Mouse (Mus musculus): ENCODE data around the gene Gm26661.

The Gm26661 gene

DNA sequence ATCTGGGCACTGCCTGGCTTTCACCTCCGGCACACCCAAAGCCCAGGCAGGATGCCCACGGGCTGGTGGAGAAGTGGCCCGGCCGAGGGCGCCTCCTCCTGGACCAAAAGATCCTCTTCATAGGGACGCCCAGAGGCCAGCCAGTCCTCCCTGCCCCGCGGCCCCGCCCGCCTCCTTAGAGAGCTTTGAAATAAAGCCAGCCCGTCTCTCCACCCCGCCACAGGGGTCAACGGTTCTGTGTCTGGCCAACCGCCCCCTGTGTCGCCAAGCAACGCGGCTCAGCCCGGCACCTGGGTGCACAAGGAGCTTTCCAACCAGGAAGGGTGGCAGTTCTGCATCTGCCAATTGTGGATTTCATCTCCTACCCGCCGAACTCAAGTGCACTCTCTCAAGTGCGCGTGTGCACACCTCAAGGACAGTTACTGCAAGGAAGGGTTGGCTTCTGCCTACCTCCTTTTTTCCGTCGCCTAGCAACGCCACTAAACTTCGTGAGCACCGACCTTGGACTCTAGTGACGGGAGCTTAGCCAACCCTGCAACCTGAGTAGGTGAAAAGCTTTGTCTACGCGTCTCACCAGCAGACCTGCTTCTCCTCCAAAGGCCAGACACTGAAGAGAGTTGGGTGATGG lies at the start of gene Gm26661:
Gene Gm26661 (plus strand): TSS at position 56 of the 628 bp plus-strand sequence.
- in situ Hi-C loops (cut with MboI; ENCODE audit: low pct_unique_long_range_greater_than_20kb in 1 of 2, low sequenced_read_pairs in 2 of 2, unreplicated experiment in 1 of 2) = loop anchor here in 1 of 2 experiments (25.0 kb wide), 2 partner anchors 371 to 546 kb away; partner anchors contain the start of gene Pdhb

DNA sequence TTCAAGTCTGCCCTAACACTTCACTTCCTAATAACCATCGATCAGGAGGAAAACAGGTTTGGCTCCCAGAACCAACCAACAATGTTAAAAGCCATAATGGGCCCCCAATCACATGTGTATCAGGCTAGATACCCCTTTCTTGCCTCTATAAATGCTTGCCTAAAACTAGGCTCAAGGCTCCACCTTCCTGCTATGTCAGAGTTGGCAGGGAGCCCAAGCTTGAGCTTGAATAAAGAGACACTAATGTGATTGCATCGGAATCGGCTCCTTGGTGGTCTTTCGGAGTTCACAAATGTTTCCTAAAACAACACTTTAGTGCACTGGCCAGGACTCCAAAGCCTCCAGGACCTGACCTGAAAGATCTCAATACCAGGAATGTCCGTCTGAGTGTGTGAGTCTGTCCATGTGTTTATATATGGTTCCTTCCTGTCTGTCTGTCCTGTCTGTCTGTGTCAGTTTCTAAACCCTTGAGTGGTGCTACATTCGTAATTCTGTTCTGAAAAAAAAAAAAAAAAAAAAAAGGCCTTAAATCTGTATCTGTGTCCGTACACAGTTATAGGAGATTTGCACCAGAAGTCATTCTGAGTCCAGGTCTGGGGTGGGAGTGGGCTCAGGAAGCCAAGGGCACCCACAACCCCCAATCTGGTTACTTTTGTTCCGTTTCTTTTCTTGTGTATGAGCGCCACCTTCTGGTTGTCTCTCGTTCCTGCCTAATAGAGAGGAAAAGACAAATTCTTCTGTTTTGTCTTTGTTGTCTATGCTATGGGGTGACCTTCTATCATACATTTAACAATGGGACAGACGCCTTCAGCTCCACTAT lies 42.2 kb upstream of the Gm26661 start:
- in situ Hi-C loops (cut with MboI; ENCODE audit: low pct_unique_long_range_greater_than_20kb in 1 of 2, low sequenced_read_pairs in 2 of 2, unreplicated experiment in 1 of 2) = no loop called here

- in situ Hi-C loops (cut with MboI; ENCODE audit: low pct_unique_long_range_greater_than_20kb in 1 of 2, low sequenced_read_pairs in 2 of 2, unreplicated experiment in 1 of 2) = loop anchor here in 1 of 2 experiments (25.0 kb wide), 1 partner anchor 113 kb away; no protein-coding TSS in a partner anchor
Observed at GRCm38 (mm10) chr14:7749764-7750089, 41.7 kb upstream of the Gm26661 start.

GRCm38 (mm10) chr14:7765569-7766314 lies 25.6 kb upstream of the Gm26661 start:
- in situ Hi-C loops (cut with MboI; ENCODE audit: low pct_unique_long_range_greater_than_20kb in 1 of 2, low sequenced_read_pairs in 2 of 2, unreplicated experiment in 1 of 2) = loop anchor here in 1 of 2 experiments (25.0 kb wide), 1 partner anchor 97 kb away; no protein-coding TSS in a partner anchor

DNA sequence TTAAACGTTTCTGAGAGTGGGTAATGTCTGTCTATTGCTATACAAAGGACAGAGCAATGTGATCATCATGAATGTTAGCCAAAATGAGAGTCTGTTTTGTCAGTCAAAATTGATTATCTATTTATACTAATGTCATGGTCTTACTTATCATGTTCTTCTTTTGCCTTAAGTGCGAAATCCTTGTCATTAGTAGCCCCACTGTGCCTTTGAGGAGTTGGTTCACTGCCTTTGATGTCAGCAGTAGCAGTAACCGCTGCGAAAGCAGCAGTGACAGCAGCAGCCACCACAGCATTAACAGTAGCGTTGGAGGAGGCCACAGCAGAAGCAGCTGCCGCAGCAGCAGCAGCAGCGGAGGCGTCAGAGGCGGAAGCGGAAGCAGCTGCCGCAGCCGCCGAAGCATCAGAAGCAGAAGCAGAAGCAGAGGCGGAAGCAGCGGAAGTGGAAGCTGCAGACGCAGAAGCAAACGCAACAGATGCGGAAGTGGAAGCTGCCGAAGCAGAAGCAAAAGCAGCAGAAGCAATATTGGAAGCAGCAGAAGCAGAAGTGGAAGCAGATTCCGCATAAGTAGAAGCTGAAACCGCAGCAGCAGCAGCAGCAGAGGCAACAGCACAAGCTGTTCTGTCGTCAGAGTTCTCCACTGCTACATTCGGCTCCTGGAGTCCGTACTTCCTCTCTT lies 17.5 kb upstream of the Gm26661 start:
- in situ Hi-C loops (cut with MboI; ENCODE audit: low pct_unique_long_range_greater_than_20kb in 1 of 2, low sequenced_read_pairs in 2 of 2, unreplicated experiment in 1 of 2) = loop anchor here in 1 of 2 experiments (25.0 kb wide), 1 partner anchor 88 kb away; no protein-coding TSS in a partner anchor

DNA sequence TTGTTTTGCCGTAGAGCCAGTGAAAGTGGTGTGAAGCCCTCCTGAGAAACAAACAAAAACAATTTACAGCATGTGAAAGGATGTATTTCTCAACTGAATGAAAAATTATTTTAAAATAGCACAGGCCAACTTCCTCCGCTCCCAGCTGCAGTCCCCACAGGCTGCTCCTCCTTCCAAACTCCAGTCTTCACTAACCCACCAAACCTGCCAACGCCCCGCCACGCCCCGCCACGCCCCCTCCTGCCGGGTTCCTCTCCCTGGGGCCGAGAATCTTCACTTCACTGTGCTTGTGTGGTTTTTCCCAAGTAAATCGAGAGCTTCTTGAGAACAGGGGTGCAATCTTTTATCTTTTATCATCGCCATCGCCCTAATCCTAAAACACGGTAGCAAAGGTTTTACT lies 5.3 kb upstream of the Gm26661 start:
- in situ Hi-C loops (cut with MboI; ENCODE audit: low pct_unique_long_range_greater_than_20kb in 1 of 2, low sequenced_read_pairs in 2 of 2, unreplicated experiment in 1 of 2) = loop anchor here in 1 of 2 experiments (25.0 kb wide), 2 partner anchors 376 to 551 kb away; partner anchors contain the start of gene Pdhb

- in situ Hi-C loops (cut with MboI; ENCODE audit: low pct_unique_long_range_greater_than_20kb in 1 of 2, low sequenced_read_pairs in 2 of 2, unreplicated experiment in 1 of 2) = loop anchor here in 1 of 2 experiments (25.0 kb wide), 2 partner anchors 373 to 548 kb away; partner anchors contain the start of gene Pdhb
Observed at GRCm38 (mm10) chr14:7789266-7790030, 1.9 kb upstream of the Gm26661 start.

DNA sequence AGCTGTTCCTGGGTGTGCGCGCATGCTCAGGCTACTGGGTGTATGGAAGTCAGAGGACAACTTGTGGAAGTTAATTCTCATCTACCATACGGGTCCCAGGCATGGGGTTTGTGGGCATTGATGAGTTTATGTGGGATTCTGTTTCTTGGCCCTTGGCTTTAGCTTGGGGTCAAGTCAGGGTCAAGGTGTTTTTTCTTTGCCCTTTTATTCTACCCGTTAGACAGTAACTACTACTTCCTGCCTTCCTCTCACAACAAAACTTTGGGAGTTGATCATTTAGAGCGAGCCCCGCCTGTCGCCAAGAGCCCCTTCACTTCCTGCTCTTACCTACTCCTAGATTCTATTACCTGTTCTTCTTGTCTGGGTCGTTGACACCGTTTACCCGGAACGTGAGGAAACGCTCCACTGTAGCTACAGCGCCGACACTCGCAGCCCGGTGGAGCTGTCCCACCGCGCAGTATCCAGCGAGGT lies 291 bp upstream of the Gm26661 start:
- in situ Hi-C loops (cut with MboI; ENCODE audit: low pct_unique_long_range_greater_than_20kb in 1 of 2, low sequenced_read_pairs in 2 of 2, unreplicated experiment in 1 of 2) = loop anchor here in 1 of 2 experiments (25.0 kb wide), 2 partner anchors 371 to 546 kb away; partner anchors contain the start of gene Pdhb

DNA sequence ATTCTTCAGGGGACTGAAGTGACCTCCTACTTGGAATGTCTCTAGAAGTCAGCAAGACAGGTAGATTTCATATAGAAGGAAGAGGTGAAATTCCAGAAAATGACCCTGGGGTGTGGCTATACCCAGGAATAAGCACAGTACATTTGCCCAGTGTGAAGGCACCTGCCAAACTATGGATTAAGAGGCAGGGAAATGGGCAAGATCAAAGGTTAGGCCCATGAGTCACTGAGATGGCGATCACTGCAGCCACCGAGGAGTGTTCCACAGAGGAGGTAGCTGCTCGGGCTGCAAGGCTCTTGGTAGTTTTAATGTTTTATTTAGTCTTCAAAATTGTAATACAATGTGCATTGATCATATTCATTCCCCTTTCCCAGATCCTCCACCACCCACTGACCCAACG lies 4.6 kb downstream of the Gm26661 start:
- in situ Hi-C loops (cut with MboI; ENCODE audit: low pct_unique_long_range_greater_than_20kb in 1 of 2, low sequenced_read_pairs in 2 of 2, unreplicated experiment in 1 of 2) = loop anchor here in 1 of 2 experiments (25.0 kb wide), 2 partner anchors 366 to 541 kb away; partner anchors contain the start of gene Pdhb

- in situ Hi-C loops (cut with MboI; ENCODE audit: low pct_unique_long_range_greater_than_20kb in 1 of 2, low sequenced_read_pairs in 2 of 2, unreplicated experiment in 1 of 2) = loop anchor here in 1 of 2 experiments (10.0 to 25.0 kb wide), 2 partner anchors 112 to 194 kb away; partner anchors contain the start of gene Dnase1l3
Observed at GRCm38 (mm10) chr14:7800611-7801010, 9.2 kb downstream of the Gm26661 start.

- in situ Hi-C loops (cut with MboI; ENCODE audit: low pct_unique_long_range_greater_than_20kb in 1 of 2, low sequenced_read_pairs in 2 of 2, unreplicated experiment in 1 of 2) = loop anchor here in 1 of 2 experiments (10.0 to 25.0 kb wide), 2 partner anchors 110 to 193 kb away; partner anchors contain the start of gene Dnase1l3
Observed at GRCm38 (mm10) chr14:7801831-7802230, 10.4 kb downstream of the Gm26661 start.

DNA sequence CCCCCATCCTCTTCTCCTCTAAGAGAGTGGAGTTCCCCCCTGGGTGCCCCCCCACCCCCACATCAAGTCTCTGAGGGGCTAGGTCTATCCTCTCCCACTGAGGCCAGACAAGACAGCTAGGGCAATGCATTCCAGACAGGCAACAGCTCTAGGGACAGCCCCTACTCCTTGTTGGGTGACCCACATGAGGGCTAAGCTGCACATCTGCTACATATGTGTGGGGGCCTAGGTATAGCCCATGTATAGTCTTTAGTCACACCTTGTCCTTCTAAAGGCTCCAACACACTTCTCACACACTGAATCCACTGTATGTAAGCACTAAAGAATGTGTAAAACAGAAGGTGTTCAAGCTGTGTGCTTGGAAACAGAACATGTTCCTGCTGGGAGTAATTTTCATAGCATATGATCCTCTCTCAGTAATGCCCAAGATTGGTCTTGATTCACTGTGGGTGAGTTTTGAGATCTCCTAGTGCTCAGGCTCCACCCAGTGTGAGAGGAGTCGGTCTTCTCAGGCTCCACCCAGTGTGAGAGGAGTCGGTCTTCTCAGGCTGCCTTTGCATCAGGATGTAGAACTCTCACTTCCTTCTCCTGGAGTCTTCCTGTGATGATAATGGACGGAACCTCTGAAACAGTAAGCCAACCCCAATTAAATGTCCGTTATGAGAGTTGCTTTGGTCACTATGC lies 12.6 kb downstream of the Gm26661 start:
- in situ Hi-C loops (cut with MboI; ENCODE audit: low pct_unique_long_range_greater_than_20kb in 1 of 2, low sequenced_read_pairs in 2 of 2, unreplicated experiment in 1 of 2) = loop anchor here in 1 of 2 experiments (10.0 to 25.0 kb wide), 2 partner anchors 108 to 191 kb away; partner anchors contain the start of gene Dnase1l3

DNA sequence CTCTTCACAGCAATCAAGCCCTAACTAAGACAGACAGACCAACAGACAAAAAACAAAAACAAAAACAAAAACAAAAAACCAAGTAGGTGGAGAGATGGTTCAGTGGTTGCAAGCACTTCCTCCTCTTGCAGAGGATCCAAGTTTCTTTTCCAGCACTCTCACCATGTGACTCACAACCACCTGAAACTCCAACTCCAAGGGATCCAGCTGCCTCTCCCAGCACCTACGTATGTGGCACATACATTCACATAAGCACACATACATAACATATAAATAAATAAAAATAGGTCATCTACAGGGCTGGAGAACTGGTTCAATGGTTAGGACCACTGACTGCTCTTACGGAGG lies 13.1 kb downstream of the Gm26661 start:
- in situ Hi-C loops (cut with MboI; ENCODE audit: low pct_unique_long_range_greater_than_20kb in 1 of 2, low sequenced_read_pairs in 2 of 2, unreplicated experiment in 1 of 2) = loop anchor here in 1 of 2 experiments (10.0 to 25.0 kb wide), 2 partner anchors 108 to 190 kb away; partner anchors contain the start of gene Dnase1l3

- in situ Hi-C loops (cut with MboI; ENCODE audit: low pct_unique_long_range_greater_than_20kb in 1 of 2, low sequenced_read_pairs in 2 of 2, unreplicated experiment in 1 of 2) = loop anchor here in 1 of 2 experiments (10.0 to 25.0 kb wide), 2 partner anchors 105 to 187 kb away; partner anchors contain the start of gene Dnase1l3
Observed at GRCm38 (mm10) chr14:7807711-7808110, 16.3 kb downstream of the Gm26661 start.

DNA sequence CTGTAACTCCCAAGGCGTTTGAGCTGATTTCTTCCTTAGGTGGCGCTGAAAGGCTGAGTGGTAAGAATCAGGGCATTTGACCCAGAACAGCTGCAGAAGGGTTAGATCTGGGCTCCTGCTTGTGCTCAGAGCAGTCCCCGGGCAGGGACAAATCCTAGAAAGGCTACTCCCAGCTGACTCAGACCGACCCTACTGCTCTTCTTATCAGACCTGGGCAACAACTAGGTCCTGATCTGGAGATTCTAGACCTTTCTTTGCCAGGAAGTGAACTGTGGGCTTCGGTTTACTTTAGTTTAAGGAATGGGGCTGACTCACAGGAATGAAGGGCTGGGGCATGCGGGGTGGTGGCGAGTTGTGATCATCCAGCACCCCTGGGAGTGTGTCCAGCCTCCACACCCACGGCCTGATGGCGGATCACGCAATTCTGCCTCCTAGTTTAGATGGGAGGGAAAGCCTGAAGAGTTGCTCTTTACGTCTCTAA lies 17.2 kb downstream of the Gm26661 start:
- in situ Hi-C loops (cut with MboI; ENCODE audit: low pct_unique_long_range_greater_than_20kb in 1 of 2, low sequenced_read_pairs in 2 of 2, unreplicated experiment in 1 of 2) = loop anchor here in 1 of 2 experiments (10.0 to 25.0 kb wide), 2 partner anchors 104 to 186 kb away; partner anchors contain the start of gene Dnase1l3
